Mouse (Mus musculus) stomach, embryonic 15.5 days (tissue): ENCODE measurements around the gene Zdhhc1. TPM values are rescaled to one million over a fixed set of nuclear protein-coding genes. Genes with fewer than 3 reads are reported as not detected.

ENCODE experiments used
- ATAC-seq: fragments of 200-750 bp; cut with Nextera tagmentation; 2 replicates; pipeline ENCODE4 v1.8.0; 2017; ENCODE audit warnings: low read depth, moderate number of reproducible peaks, moderate TSS enrichment; ENCODE audit not compliant: insufficient read depth, low FRiP score
- H3K27ac ChIP-seq: fragments of 300-500 bp; sonication (generic); 2 replicates; pipeline ENCODE4 v1.5.1; 2015; ENCODE audit warnings: mild to moderate bottlenecking, inconsistent platforms
- H3K27me3 ChIP-seq: fragments of 300-500 bp; sonication (generic); replicated peaks from 2 replicates; pipeline ENCODE4 v1.6.1; 2015; ENCODE audit warnings: inconsistent platforms
- H3K36me3 ChIP-seq: fragments of 300-500 bp; sonication (generic); 2 replicates; pipeline ENCODE4 v1.6.1; 2015; ENCODE audit warnings: inconsistent platforms
- H3K4me1 ChIP-seq: fragments of 300-500 bp; sonication (generic); 2 replicates; pipeline ENCODE4 v1.6.1; 2015; ENCODE audit warnings: inconsistent platforms
- H3K4me2 ChIP-seq: fragments of 300-500 bp; sonication (generic); 2 replicates; pipeline ENCODE4 v1.6.1; 2015; ENCODE audit warnings: mild to moderate bottlenecking, inconsistent platforms
- H3K4me3 ChIP-seq: fragments of 300-500 bp; sonication (generic); replicated peaks from 2 replicates; pipeline ENCODE4 v1.5.1; 2015; ENCODE audit warnings: inconsistent platforms
- H3K9ac ChIP-seq: fragments of 300-500 bp; sonication (generic); 2 replicates; pipeline ENCODE4 v1.6.1; 2015; ENCODE audit warnings: inconsistent platforms
- H3K9me3 ChIP-seq: fragments of 300-500 bp; sonication (generic); 2 replicates; pipeline ENCODE4 v1.6.1; 2016; ENCODE audit warnings: inconsistent platforms
- WGBS: fragments of 180-500 bp; shearing (Covaris S2); methylation state at CpG from one replicate; pipeline ENCODE4 v1.1.7; 2015; 5-methylcytosine and 5-hydroxymethylcytosine counted together
- polyA plus RNA-seq: library from polyadenylated mRNA; unstranded; fragments of >200 nt; fragmentation: Nextera tagmentation; extraction: Ambion mirVana; gene quantifications from 2 replicates; pipeline ENCODE4 v1.2.1, GENCODE M21; 2015

The Zdhhc1 gene
- polyA plus RNA-seq = 32.2 and 34.7 TPM in 2 replicates

DNA sequence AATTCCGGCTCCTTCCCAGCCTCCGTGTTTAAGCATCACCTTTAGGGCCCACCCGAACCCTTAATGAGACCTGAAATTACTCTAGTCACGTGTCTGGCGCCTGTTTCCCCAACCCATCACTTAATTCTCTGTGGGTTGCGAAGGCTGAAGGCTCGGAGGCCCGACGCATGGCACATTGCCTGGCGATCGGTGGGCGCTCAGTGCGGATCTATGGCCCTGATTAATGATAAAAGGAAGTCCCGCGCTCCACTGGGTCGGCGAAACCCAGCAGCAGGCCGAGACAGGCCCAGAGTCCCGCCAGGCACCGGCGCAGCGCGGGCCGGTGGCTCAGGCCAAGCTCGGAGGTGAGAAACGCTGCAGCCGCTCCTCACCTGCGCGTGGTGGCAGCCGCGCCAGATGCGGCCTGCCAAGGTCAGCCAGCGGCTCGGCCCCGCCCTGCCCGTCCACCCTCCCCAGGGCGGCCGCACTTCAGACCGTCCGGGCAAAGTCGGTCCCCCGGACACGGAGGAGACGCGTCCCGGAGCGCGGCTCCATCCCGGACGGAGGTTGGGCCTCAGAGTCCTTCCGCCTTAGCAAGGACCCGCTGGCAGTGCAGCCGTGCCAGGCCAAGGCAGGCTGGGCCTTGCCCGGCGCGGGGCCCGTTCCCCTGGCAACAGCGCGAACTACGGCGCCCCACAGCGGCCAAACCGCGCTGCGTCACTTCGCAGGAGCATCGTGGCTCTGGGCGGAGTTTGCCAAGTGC lies at the start of gene Zdhhc1:
Gene Zdhhc1, minus strand, starts transcription at position 464 of the 742 bp plus-strand sequence.
- peak; percentile 84 for ATAC-seq
- Histone ChIP-seq H3K9ac (peak within 1 kb of the TSS; percentile 72), H3K4me2 (peak within 1 kb of the TSS; percentile 90), H3K9me3 (no peaks in the 10 kb centered on the region), H3K4me3 (peak within 1 kb of the TSS; percentile 85), H3K27me3 (no peaks in the 10 kb centered on the region), H3K4me1 (0 out of 2 replicates have a peak, but pooled peaks cover 11% of the 10 kb centered on the region), H3K27ac (peak within 1 kb of the TSS; percentile 80), H3K36me3 (no peaks in the 10 kb centered on the region)
- WGBS = under 1% methylated on average over 68 of the region's 68 CpGs

DNA sequence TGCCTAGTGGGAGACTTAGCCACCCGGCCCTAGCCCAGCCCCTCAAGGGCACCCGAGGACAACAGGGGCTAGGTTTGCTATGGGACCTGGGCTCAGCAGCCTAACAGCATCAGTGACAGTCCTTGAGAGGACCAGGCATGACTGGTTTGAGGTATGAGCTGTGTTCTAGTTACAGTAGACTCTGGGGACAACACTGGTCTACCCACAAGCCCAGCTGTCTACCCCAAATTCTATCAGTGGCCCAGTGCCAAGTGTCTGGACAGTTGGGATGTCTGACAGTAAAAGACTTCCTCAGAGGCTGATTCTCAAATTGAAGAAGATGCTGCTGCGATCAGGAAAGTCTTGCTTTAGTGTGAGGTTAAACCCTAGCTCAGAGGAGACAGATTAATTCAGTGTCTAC lies 48.5 kb upstream of the Zdhhc1 start:
- 71% methylated on average over 3 of the region's 3 CpGs for WGBS
- peak overlapping the region; percentile 54; the same call in 1 of the 2 replicates for H3K27ac ChIP-seq
- no peak overlapping the region for H3K9ac ChIP-seq
- H3K27me3 ChIP-seq = no peaks in the 10 kb centered on the region
- peaks cover 11% of the 10 kb centered on the region; the same call in 1 of the 2 replicates for H3K4me1 ChIP-seq
- H3K9me3 ChIP-seq = no peaks in the 10 kb centered on the region
- ATAC-seq = no peak
- no peak overlapping the region for H3K4me2 ChIP-seq
- H3K4me3 ChIP-seq = no peak overlapping the region
- H3K36me3 ChIP-seq = no peaks in the 10 kb centered on the region

DNA sequence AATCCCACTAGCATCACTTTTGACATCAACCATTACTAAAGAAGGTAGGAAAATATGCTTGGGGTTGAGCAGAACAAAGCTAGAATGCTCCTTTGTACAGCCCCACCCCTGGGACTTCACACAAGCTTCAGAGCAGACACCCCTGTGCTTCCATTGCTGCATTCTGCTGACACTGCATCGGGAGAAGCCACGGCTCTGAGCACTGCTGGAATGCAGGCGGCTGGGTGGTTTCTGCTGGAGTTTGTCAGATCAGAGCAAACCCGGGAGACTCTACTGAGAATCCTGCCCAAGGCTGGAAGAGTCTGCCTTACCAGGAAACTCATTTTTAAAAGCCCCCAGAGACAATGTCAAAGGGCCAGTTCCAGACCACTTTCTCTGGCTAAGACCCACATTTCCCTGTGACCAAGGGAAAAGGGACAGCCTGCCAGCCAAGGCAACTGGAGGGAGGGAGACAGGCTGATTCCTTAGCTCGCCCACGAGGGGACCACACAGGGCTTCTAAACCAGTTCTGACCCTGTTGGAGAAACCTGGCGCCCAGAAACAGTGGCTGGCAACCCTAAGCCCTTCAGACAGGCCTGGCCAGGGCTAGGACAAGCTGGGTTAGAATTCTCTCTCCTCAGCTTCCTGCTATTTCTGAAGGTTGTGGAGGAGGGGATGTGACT lies 48.0 kb upstream of the Zdhhc1 start:
- 44% methylated on average over 7 of the region's 7 CpGs for WGBS
- Histone ChIP-seq H3K4me1 (peaks cover 11% of the 10 kb centered on the region; the same call in 1 of the 2 replicates), H3K4me2 (no peak overlapping the region), H3K4me3 (no peak overlapping the region), H3K27me3 (no peaks in the 10 kb centered on the region), H3K9ac (no peak overlapping the region), H3K27ac (peak overlapping the region; percentile 54; the same call in 1 of the 2 replicates), H3K36me3 (no peaks in the 10 kb centered on the region), H3K9me3 (no peaks in the 10 kb centered on the region)
- ATAC-seq = 0 out of 2 replicates have a peak, but pooled peaks have one; percentile 21

DNA sequence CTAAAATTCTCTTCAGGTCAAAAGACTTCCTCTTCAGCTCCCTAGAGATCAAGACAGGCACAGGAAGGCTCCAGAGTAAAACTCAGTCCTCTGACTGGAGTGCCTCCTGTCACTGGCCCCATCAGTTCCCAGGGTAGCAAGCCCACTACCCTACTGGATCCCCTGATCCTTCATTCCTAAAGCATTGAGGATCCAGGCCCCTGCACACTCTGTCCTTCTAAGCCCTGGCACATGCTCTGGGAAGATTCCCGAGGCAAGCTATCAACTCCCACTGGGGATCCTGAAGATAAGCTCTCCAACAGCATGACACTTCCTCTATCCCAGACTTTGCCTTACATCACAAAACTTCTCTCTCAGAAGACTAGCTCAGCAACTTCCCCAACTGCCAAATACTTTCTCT lies 47.0 kb upstream of the Zdhhc1 start:
- Histone ChIP-seq H3K4me2 (no peak overlapping the region), H3K27ac (peak overlapping the region; percentile 5; the same call in 1 of the 2 replicates)
- 16% methylated on average over 1 of the region's 1 CpGs for WGBS

DNA sequence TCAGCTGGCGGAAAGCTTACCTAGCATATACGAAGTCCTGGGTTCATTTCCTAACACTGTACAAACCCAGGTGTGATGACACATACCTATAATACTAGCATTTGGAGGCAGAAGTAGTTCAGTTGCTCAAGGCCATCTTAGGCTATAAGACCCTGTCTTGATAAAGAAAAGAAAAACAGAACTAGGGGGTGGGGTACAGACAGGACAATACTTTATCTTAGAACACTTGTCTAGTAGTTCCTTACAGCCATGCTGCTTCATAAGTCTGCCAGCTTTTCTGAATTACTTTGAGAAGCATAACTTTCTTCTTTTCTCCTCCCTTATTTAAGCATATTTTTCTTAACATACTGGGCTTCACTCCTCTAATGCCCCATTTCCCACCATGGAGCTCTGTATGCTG lies 46.1 kb upstream of the Zdhhc1 start:
- 86% methylated on average over 2 of the region's 2 CpGs for WGBS
- Histone ChIP-seq H3K4me1 (peaks cover 11% of the 10 kb centered on the region; the same call in 1 of the 2 replicates), H3K9ac (no peak overlapping the region), H3K4me2 (no peak overlapping the region), H3K27me3 (no peaks in the 10 kb centered on the region), H3K4me3 (no peak overlapping the region), H3K36me3 (no peaks in the 10 kb centered on the region), H3K27ac (no peak overlapping the region), H3K9me3 (no peaks in the 10 kb centered on the region)
- ATAC-seq = no peak

More for the DNA sequence above, 47.0 kb upstream of the Zdhhc1 start:
- Histone ChIP-seq H3K9ac (no peak overlapping the region), H3K4me1 (peaks cover 11% of the 10 kb centered on the region; the same call in 1 of the 2 replicates), H3K4me3 (no peak overlapping the region), H3K36me3 (no peaks in the 10 kb centered on the region), H3K9me3 (no peaks in the 10 kb centered on the region), H3K27me3 (no peaks in the 10 kb centered on the region)
- no peak for ATAC-seq

DNA sequence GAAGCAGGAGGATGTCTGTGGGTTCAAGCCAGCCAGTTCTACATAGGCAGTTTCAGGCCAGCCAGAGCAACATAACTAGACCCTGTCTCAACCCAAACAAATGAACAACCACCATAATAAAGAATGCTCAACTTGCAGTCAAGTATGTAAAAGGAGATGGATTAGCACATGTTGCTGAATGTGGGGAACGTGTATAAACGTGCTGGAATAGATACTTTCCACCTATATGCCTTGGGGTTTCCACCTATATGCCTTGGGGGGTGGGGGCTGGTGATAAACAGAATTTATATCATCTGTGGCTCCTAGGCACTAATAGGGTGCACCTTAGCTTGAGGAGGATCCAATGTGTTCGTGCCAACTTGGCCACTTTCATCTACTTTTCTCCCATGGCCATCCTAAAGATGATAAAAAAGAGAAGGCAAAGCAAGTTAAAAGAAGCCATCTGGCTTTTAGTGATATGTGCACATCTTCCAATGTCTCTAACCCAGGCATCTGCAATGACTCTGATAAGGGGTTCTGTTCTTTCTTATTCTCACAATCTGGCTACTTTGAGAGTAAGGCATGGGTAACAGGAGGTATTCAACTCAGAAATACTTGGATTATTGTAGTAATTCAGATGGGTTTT lies 45.4 kb upstream of the Zdhhc1 start:
- WGBS = 82% methylated on average over 3 of the region's 3 CpGs
- no peak overlapping the region for H3K9ac ChIP-seq
- H3K36me3 ChIP-seq = peaks cover 4% of the 10 kb centered on the region; the same call in 1 of the 2 replicates
- peaks cover 11% of the 10 kb centered on the region; the same call in 1 of the 2 replicates for H3K4me1 ChIP-seq
- no peak overlapping the region for H3K27ac ChIP-seq
- ATAC-seq = peak; percentile 59; the same call in 1 of the 2 replicates
- H3K4me2 ChIP-seq = no peak overlapping the region
- H3K9me3 ChIP-seq = no peaks in the 10 kb centered on the region
- no peaks in the 10 kb centered on the region for H3K27me3 ChIP-seq
- no peak overlapping the region for H3K4me3 ChIP-seq

DNA sequence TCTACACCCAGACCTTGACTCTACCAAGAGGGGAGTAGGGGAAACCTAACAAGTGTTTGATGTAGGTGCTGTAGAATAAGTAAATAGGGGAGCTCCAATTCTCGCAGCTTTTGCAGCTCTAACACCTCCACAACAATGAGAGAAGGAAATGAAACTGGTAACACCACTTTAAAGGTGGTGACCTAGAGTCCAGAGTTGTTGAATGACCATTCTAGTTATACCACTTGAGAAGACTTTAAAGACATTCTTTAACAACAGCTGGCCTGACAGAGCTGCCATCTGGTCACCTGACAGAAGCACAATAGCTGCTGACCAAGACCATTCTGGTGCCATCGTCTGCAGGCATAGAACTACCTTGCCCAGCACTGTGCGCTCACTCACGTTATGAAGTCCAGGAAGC lies 42.2 kb upstream of the Zdhhc1 start:
- H3K36me3 ChIP-seq = peaks cover 6% of the 10 kb centered on the region; the same call in 1 of the 2 replicates
- H3K27ac ChIP-seq = no peak overlapping the region
- H3K4me3 ChIP-seq = no peak overlapping the region
- H3K9ac ChIP-seq = no peak overlapping the region
- H3K4me1 ChIP-seq = peaks cover 9% of the 10 kb centered on the region; the same call in 1 of the 2 replicates
- no peaks in the 10 kb centered on the region for H3K27me3 ChIP-seq
- no peak overlapping the region for H3K4me2 ChIP-seq
- H3K9me3 ChIP-seq = no peaks in the 10 kb centered on the region
- 85% methylated on average over 4 of the region's 4 CpGs for WGBS
- no peak for ATAC-seq

DNA sequence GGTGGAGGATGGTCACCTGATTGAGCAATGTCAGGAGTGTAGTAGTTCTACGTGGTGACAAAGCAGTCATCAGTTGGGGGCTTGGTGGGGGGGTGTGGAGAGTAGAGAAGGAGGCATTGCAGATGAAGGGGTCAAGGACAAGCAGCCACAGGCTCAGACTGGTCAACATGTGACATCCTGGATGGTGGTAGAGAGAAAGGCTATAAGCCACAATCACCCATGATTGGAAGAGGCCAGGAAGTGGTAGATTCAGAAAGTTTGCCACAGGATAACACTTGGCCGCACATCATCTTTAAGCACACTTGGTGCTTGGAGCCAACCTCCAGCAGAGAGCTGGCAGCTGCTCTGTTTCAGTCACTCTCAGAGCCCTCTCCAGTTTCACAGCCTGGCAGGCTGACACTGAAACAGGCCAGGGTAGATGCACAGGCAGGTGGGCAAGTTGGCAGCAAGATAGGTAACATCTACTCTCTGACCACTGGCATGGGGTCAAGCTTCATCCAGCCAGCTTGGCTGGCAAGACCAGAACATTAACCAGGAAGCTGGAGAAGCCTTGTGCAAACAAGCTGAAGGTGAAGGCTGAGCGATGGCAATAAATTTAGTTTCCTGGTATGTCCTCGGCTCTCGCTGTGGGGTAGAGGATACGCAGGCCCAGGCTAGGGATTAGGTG lies 40.4 kb upstream of the Zdhhc1 start:
- Histone ChIP-seq H3K27ac (no peak overlapping the region), H3K4me3 (no peak overlapping the region), H3K27me3 (no peaks in the 10 kb centered on the region), H3K9ac (no peak overlapping the region), H3K4me2 (no peak overlapping the region), H3K36me3 (peaks cover 6% of the 10 kb centered on the region; the same call in 1 of the 2 replicates), H3K9me3 (no peaks in the 10 kb centered on the region), H3K4me1 (peaks cover 20% of the 10 kb centered on the region; the same call in 1 of the 2 replicates)
- 83% methylated on average over 6 of the region's 6 CpGs for WGBS
- no peak for ATAC-seq

DNA sequence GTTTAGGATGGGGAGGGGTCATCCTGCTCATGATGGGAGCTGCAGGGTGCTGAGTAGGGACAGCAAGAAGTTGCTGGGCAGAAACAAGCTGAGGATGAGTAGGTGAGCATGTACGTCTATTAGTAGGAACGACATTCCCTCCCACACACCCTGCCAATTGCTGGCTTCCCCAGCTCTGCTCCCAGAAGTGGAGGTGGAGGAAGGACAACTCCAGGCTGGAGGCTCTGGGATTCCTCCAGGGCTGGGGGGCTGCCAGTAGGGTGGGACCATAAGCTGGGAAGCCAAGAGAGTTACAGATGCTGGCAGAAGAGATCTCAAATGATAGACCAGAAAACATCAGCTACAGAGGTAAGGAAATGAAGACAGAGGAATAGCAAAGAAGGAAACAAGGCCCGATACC lies 39.8 kb upstream of the Zdhhc1 start:
- no peak overlapping the region for H3K4me3 ChIP-seq
- 97% methylated on average over 3 of the region's 3 CpGs for WGBS
- H3K4me2 ChIP-seq = no peak overlapping the region
- H3K27me3 ChIP-seq = no peaks in the 10 kb centered on the region
- peaks cover 6% of the 10 kb centered on the region; the same call in 1 of the 2 replicates for H3K36me3 ChIP-seq
- no peak overlapping the region for H3K27ac ChIP-seq
- no peaks in the 10 kb centered on the region for H3K9me3 ChIP-seq
- peaks cover 21% of the 10 kb centered on the region; the same call in 1 of the 2 replicates for H3K4me1 ChIP-seq
- H3K9ac ChIP-seq = no peak overlapping the region
- ATAC-seq = no peak

DNA sequence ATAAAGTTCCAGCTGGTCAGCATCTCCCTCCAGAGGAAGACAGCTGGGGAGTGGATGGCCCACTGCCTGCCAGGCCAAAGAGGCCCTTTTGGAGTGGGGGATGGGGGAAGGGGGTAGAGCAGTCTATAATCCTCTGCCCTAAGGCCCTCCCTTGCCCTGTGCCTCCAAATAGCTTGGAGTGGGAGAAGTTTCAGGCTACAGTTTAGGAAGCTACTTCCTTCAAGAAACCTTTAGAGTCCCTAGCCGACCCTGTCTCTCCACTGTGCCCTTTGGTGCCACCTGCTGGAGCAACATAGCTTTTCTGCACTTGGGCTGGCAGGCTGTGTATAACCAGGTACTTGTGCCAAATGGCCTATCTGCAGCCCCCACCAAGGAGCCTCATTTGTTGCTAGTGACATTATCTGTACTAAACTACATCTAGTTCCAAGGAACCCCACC lies 37.2 kb upstream of the Zdhhc1 start:
- Histone ChIP-seq H3K27ac (peak overlapping the region; percentile 80), H3K4me2 (0 out of 2 replicates have a peak overlapping the region, but pooled peaks have one; percentile 4), H3K9me3 (no peaks in the 10 kb centered on the region), H3K9ac (no peak overlapping the region), H3K4me1 (peaks cover 21% of the 10 kb centered on the region; the same call in 1 of the 2 replicates), H3K27me3 (no peaks in the 10 kb centered on the region), H3K36me3 (peaks cover 11% of the 10 kb centered on the region; the same call in 1 of the 2 replicates), H3K4me3 (no peak overlapping the region)
- peak; percentile 78 for ATAC-seq
- WGBS = 0% methylated on average over 1 of the region's 1 CpGs

DNA sequence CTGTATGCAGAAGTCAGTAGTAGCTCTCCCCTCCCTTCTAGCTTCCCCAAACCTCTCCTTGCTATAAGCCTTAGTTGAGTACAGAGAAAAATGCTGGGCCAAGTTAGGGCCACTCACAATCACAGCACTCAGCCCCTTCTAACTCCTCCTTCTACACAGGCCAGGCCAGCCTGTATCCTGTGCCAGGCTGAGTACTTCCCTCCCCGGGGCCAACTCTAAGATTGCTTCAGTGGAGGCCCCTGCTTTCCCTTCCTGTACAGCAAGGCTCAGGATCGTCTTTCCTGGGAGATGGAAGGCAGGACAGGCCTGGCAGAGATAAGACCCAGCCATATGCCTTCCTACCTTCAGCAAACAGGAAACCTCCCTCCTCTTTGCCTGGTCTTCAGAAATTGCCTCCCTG lies 36.7 kb upstream of the Zdhhc1 start:
- peaks cover 15% of the 10 kb centered on the region; the same call in 1 of the 2 replicates for H3K36me3 ChIP-seq
- no peaks in the 10 kb centered on the region for H3K9me3 ChIP-seq
- peaks cover 21% of the 10 kb centered on the region; the same call in 1 of the 2 replicates for H3K4me1 ChIP-seq
- H3K27me3 ChIP-seq = no peaks in the 10 kb centered on the region
- 0 out of 2 replicates have a peak overlapping the region, but pooled peaks have one; percentile 4 for H3K4me2 ChIP-seq
- peak; percentile 40; the same call in 1 of the 2 replicates for ATAC-seq
- H3K9ac ChIP-seq = no peak overlapping the region
- H3K4me3 ChIP-seq = no peak overlapping the region
- WGBS = 15% methylated on average over 2 of the region's 2 CpGs
- peak overlapping the region; percentile 80 for H3K27ac ChIP-seq
